Mouse (Mus musculus) adrenal gland (tissue): ENCODE measurements around the gene Rundc1.
"Not testable (repeated sequence)": the region's sequence is repeated elsewhere in the genome, so short reads cannot be mapped to it uniquely, and the experiment has no call there.

Experiments used
- intact Hi-C: fragments of 180-260 bp; cut with DNase I; formaldehyde crosslinking; loops from one replicate; pipeline ENCODE4 v1.15.1; 2025

The Rundc1 gene

DNA sequence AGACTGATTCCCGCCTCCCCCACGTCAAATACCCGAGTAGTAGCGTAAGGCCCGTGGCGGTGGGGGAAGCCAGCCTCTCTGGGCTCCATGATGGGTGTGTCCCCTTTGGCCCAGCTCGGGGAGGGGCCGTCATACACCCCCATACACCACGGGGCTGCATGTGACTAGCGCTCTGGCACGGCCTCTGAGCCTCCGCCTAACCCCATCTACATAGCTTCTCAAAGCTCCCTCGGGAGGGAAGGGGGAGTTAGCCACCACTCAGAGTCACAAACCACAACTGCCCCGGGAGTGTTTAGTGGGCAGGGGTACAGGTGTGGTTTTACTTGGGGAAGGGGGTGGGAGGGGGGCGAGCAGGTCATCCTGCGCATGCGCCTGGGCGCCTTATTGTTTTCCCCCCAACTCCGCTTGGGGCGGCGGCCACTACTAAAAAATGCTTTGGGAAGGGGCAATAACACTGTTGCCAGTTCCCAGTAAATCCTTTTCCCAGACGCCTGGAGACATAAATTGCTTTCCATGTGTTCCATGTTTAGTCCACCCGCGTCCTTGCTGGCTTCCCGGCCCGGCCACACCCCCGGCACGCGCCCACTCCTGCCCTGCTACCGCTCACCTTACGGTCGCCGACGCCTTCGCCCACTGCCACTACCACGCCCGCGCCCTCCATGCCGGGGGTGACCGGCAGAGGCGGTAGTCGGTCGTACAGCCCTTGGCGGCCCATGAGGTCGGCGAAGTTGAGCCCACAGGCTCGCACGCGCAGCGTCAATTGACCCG lies 40.4 kb downstream of the Rundc1 start:
- intact Hi-C loops = loop anchor here (5.0 kb wide), 1 partner anchor 82 kb away; no protein-coding TSS in a partner anchor

- intact Hi-C loops = loop anchor here (5.0 kb wide), 1 partner anchor 81 kb away; no protein-coding TSS in a partner anchor
Observed at GRCm38 (mm10) chr11:101465869-101466551, 41.1 kb downstream of the Rundc1 start, which contains the start of gene Vat1. Gene Vat1, minus strand, starts transcription at chr11:101466230.

DNA sequence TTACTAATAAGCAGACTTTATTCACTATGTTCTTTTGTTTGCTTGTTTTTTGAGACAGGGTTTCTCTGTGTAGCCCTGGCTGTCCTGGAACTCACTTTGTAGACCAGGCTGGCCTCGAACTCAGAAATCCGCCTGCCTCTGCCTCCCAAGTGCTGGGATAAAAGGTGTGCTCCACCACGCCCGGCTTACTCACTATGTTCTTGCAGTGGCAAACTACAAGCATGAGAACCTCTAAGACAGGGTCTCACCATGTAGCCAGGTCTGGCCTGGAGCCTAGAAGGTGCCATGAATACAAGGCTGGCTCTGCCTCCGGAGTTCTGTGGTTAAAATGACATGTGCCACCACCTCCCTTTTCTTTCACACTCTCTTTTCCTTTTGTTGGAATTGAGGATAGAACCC lies 41.7 kb downstream of the Rundc1 start:
- intact Hi-C loops = loop anchor here (5.0 kb wide), 1 partner anchor 81 kb away; no protein-coding TSS in a partner anchor

DNA sequence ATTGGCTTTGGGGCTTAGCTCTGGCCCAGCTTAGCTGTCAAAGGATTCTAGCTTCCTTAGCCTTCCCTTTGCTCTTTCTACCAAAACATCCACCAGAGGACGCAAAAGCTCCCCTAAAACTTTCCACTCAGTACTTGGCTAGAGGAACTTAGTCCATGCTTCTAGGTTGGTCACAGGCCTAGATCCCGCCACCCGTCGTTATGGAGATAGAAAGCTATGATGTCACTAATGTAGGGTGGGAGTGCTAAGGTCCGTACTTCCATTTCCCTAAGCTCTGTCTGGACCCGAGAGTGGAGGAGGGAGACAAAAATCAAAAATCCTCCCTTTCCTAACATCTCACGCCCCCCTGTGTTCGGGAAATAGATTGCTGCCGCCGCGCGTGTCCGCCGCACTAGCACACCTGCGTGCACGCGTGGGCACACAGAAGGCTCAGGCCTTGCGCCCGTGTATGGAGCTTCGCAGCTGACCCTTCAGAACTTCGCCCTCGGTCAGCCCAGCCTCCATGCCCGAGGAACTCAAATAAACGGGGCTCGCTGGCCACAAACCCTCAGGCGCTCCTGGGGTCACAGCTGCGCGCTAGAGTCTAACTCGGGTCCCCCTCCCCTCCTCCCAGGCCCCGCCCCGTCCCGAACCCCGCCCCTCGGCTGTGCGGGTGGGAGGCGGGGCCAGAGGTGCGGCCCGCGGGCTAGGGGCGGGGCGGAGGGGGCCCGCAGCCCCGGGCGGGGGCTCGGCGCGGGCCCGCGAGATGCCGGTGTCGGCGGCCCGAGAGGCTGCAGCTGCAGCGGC lies 42.8 kb downstream of the Rundc1 start:
- intact Hi-C loops = loop anchor here (5.0 kb wide), 1 partner anchor 80 kb away; no protein-coding TSS in a partner anchor

- intact Hi-C loops = loop anchor here (5.0 kb wide), 1 partner anchor 79 kb away; no protein-coding TSS in a partner anchor
Observed at GRCm38 (mm10) chr11:101468263-101468688, 43.4 kb downstream of the Rundc1 start.

DNA sequence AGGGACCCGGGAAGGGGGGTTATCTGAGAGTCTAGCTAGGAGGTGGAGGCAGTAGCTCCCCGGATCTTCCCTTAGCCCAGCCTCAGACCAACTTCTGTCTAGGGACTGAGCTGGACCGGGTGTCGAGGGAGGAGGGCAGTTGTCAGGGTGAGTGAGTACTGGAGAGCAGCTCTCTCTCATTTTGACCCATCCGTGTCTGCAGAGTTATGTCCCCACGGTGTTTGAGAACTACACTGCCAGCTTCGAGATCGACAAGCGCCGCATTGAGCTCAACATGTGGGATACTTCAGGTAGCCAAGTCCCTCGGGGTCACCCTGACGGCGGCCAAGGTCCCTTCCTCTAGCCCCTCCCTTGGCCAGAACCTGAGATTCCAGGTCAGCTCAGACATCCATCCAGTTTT lies 43.8 kb downstream of the Rundc1 start:
- intact Hi-C loops = loop anchor here (5.0 kb wide), 1 partner anchor 79 kb away; no protein-coding TSS in a partner anchor

DNA sequence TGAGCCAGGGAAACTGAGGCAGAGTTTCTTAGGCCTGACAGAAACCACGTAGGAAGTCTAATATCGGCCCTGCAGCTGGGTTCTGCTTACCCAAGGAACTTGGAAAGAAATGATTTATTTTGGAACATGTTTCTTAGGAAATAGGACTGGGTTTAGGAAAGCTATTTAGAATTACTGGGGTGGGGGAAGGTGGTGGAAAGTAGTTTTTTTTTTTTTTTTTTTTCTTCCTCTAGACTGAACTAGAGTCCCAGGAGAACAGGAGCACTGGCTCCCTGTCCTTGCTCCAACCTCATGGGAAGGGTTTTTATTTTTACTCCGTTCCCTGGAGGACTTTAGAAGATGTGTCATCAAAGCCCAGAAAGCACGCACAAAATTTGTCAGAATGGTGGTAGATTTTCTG lies 44.3 kb downstream of the Rundc1 start:
- intact Hi-C loops = loop anchor here (5.0 kb wide), 1 partner anchor 78 kb away; no protein-coding TSS in a partner anchor

DNA sequence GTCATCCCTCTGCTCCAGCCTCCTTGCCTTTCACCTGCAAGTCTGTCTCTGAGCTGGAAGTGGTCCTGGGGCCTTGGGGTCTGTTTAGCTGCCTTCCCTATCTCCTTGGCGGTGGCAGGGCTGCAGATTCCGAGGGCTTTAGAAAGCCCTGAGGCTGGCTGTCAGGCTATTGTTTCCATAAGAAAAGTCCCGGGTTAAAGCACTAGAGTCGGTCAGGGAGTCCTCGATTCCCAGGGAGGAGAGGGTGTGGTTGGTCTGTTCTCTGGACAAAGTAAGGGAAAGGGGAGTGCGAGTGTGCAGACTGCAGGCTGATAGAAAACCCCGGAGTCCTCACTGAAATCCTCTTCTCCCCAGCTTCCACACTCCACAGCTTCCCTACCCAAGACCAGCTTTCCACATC lies 45.3 kb downstream of the Rundc1 start:
- intact Hi-C loops = loop anchor here (5.0 kb wide), 1 partner anchor 47 kb away; no protein-coding TSS in a partner anchor

GRCm38 (mm10) chr11:101471926-101472325 lies 47.0 kb downstream of the Rundc1 start:
- intact Hi-C loops = loop anchor here (5.0 kb wide), 1 partner anchor 45 kb away; no protein-coding TSS in a partner anchor

- intact Hi-C loops = loop anchor here (5.0 kb wide), 1 partner anchor 45 kb away; no protein-coding TSS in a partner anchor
Observed at GRCm38 (mm10) chr11:101472336-101472735, 47.5 kb downstream of the Rundc1 start.

- intact Hi-C loops = loop anchor here (5.0 kb wide), 1 partner anchor 44 kb away; no protein-coding TSS in a partner anchor
Observed at GRCm38 (mm10) chr11:101473686-101474085, 48.8 kb downstream of the Rundc1 start.

DNA sequence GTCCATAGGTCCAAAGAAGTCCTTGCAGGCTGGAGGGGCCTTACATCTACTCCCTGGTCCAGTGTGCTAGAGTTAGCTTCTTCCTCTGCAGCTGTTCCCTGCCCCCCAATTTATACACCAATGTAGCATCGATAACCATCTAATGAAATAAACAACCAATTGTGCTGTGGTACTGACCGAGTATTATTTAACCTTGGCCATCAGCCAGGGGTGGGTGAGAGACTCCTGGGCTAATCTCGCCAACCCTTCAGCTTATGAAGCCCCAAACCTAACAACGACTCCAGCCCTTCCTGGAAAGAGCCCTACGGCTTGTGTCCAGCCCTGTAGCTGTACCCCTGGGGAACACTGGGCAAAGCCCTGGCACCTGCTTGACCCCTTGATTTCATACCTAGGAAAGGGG lies 49.4 kb downstream of the Rundc1 start:
- intact Hi-C loops = loop anchor here (5.0 kb wide), 1 partner anchor 43 kb away; no protein-coding TSS in a partner anchor

DNA sequence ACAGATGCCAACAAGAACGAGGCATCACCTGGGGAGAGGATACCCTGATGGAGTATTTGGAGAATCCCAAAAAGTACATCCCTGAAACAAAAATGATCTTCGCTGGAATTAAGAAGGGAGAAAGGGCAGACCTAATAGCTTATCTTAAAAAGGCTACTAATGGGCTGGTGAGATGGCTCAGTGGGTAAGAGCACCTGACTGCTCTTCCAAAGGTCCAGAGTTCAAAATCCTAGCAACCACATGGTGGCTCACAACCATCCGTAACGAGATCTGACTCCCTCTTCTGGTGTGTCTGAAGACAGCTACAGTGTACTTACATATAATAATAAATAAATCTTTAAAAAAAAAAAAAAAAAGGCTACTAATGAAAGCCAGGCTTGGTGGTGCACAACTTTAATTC lies 51.5 kb downstream of the Rundc1 start:
- intact Hi-C loops = not testable (repeated sequence)

- intact Hi-C loops = no loop called here
Observed at GRCm38 (mm10) chr11:101477194-101477551, 52.3 kb downstream of the Rundc1 start.

- intact Hi-C loops = no loop called here
Observed at GRCm38 (mm10) chr11:101477552-101478211, 52.8 kb downstream of the Rundc1 start.

- intact Hi-C loops = no loop called here
Observed at GRCm38 (mm10) chr11:101479171-101479635, 54.3 kb downstream of the Rundc1 start.

- intact Hi-C loops = no loop called here
Observed at GRCm38 (mm10) chr11:101480912-101481311, 56.0 kb downstream of the Rundc1 start.

DNA sequence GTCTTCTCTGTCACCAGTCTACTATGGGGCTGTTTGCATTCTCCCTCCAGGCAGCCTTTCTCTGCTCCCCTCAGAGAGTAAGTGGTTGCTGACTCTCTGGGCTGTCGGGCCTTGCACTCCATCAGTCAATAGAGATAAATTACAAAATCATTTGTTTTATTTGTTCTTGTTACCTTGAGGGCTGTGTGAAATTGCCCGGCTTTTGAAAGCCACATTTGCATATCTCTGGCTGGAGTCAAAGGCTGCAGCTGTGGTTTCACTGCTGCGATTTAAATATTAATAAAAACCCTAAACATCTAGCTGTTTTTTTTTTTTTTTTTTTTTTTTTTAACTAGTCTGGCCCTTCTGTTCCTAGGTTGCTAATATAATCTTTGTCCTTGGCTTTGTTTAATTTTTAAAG lies 58.9 kb downstream of the Rundc1 start:
- intact Hi-C loops = no loop called here

GRCm38 (mm10) chr11:101484245-101484644 lies 59.4 kb downstream of the Rundc1 start:
- intact Hi-C loops = no loop called here

- intact Hi-C loops = no loop called here
Observed at GRCm38 (mm10) chr11:101484814-101485213, 59.9 kb downstream of the Rundc1 start.
